Mouse (Mus musculus): ENCODE results near the gene Shroom4.
A peak's percentile ranks its signal among the peaks of the same experiment; 100 is the strongest.

Gene Shroom4

DNA sequence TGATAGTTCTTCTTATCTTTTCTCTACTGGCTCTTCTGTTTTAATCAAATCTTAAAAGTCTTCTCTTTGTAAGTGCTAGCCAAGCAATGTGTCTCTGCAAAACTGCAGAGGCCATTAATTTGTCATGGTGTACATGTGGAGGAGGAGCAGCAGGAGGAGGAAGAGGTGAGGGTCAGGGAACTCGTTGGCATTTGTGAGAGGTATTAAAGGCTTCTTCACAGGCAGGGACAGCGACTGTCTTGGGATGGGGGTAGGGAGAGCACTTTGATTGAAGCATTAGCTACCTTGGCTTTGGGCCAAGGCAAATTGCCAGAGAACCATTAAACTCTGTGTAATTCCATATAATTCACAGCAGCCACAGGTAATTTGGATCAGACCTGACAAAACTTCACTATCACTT is 96.7 kb downstream of the Shroom4 start:
- peak; percentile 33 for DNase-seq

DNA sequence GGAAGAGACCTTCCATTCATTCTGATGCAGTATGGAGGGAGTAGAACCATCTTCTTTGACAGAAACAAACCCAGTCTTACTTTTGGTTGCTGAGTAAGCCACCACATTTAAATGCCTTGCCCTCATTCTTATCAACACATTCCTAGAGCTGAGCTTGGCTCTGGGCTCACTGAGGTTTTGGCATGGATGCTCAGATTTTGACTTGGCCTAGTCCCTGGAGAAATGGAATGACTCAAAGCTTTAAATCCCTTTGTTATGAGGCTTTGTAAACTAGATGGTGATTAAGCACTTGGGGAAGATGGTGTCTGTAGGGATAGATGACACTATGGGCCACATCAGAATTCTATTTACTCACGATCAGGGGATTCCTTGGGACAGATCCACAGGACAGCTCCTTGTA is 102.2 kb downstream of the Shroom4 start:
- no peak for DNase-seq

- no peak for DNase-seq
Observed at GRCm38 (mm10) chrX:6517217-6517616, 117.6 kb downstream of the Shroom4 start.

DNA sequence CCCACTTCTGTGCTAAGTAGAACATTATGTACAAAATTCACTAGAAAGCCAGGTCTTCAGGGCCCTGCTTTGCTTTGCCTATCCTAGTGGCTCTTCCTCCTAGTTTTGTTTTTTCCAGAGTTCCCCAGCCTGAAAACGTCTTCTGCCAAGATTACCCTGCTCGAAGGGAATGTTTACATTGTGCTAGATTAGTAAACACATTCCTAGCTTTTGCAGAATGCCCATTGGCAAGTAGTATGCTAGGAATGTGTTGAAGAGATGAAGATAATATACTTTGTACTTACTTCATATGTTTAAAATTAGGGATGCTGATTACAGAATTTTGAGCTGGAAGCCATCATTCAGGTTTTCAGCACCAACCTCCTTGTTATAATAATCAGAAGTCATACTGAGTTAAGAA is 118.8 kb downstream of the Shroom4 start:
- no peak for DNase-seq

DNA sequence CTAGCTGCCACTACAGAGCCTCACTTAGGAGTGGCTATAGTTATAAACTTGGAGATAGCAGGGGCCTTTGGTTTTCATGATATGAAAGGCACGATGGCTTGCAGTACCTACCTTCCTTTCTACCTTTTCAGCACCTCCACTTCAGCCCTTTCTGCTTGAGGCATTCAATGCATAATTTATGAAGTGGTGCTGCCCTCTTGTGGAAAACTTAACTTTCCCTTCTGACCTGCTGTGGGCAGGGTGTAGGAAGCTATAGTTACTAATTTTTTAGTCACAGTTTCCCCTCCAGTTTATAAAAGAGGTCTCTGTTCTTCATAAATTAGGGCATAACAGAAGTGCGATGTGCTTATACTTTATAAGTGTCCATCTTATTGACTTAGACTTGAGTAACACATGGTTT is 123.3 kb downstream of the Shroom4 start:
- peak; percentile 27 for DNase-seq

- no peak for DNase-seq
Observed at GRCm38 (mm10) chrX:6536636-6537035, 137.0 kb downstream of the Shroom4 start.

GRCm38 (mm10) chrX:6537689-6538088 is 138.0 kb downstream of the Shroom4 start:
- peak; percentile 3 for DNase-seq

- no peak for DNase-seq
Observed at GRCm38 (mm10) chrX:6565066-6565465, 165.4 kb downstream of the Shroom4 start.

DNA sequence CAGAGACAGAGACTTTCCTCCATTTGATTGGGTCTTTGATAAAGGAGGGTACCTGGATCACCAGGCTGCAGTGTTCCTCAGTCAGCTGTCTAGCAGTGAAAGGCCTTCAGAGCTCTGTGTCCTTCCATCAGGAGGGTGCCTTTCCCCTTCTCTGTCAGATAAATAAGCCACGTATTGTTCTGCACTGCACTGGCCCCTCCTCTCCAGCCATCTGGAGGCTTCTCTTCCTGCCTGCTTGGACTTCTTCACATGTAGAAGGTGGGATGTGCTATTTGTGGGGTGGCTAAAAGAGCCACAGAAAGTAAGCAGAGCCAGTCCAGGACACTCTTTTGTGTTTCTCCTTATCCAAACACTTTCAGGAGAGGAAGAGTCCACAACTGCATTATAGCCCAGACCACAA is 174.9 kb downstream of the Shroom4 start:
- DNase-seq = no peak

DNA sequence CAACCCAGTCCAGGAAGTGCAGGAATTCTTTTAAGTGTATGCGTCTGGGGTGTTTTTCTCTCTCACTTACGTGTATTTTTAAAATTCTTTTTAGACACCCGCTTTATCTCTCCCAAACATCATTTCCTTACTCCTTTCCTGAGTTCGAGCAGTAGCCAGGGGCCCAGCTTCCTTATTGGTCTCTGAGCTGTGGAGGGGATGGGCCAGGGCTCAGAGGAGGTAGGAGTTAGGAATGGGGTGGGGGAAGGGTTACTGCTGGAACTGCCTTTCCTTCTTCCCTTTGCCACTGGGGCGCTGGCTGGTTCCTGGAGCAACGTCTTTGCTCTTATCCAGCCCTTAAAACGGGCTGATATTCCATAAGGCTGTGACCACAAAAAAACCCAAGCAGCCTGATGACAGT is 177.3 kb downstream of the Shroom4 start:
- DNase-seq = peak; percentile 56

DNA sequence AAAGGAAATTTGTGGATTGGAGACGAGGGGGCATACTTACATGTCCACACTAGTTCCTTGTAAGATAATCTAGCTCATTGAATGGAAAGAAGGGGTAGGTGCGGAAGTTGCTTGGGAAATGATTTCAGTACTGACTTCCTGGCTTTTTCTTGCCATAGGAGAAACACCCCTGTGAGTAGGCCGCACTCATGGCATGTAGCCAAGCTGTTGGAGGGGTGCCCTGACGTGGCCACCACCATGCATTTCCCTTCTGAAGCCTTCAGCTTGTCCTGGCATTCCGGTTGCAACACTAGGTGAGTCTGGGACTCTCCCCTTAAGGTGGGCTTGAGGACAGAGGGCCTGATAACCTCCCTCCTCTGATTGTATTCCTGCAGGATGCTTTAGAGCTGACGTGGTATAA is 181.0 kb downstream of the Shroom4 start:
- DNase-seq = peak; percentile 17

- no peak for DNase-seq
Observed at GRCm38 (mm10) chrX:6581181-6581580, 181.5 kb downstream of the Shroom4 start.

DNA sequence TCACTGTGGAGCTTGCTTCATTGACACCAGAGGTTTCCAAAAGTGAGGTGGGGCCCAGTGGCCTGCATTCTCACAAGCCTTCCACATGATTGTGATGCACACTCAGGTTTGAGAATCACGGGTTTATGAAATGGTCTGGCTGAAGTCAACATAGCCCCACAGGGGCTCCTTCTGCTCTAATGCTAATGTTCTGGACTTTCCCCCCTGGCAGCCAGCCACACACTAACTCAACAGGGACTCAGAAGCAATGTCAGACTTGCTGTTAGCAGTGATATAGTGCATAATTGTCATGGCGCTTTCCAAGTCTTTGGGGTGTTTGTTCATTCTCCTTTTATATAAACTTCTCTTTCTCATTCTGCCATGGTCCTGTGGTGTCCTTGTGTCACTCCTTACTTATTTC is 183.0 kb downstream of the Shroom4 start:
- DNase-seq = peak; percentile 68

- no peak for DNase-seq
Observed at GRCm38 (mm10) chrX:6594183-6594582, 194.5 kb downstream of the Shroom4 start.

GRCm38 (mm10) chrX:6654024-6654423 is 254.4 kb downstream of the Shroom4 start:
- DNase-seq = peak; percentile 7

DNA sequence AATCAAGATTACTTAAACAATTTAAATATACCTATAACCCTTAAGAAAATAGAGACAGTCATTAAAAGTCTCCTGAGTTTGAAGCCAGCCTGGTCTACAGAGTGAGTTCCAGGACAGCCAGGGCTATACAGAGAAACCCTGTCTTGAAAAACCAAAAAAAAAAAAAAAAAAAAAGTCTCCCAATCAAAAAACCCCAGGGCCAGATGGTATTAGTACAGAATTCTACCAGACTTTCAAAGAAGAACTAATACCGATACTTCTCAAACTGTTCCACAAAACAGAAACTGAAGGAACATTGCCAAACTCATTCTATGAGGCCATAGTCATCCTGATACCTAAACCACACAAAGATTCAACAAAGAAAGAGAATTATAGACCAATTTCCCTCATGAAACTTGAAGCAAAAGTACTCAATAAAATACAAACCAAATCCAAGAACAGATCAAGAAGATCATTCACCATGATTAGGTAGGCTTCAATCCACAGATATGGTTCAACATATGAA is 259.2 kb downstream of the Shroom4 start:
- no peak for DNase-seq

All from kidney, postnatal 14 days (tissue).